Mouse (Mus musculus): ENCODE measurements around the gene Slit3. TPM values are rescaled to one million over a fixed set of nuclear protein-coding genes. Genes with fewer than 3 reads are reported as not detected.

The Slit3 gene
- total RNA-seq, 2 experiments from 2014 or later: 33.0 to 56.8 TPM

GRCm38 (mm10) chr11:35403516-35403915, 282.5 kb downstream of the Slit3 start:
- DNase-seq: no peak

GRCm38 (mm10) chr11:35406045-35406444, 285.0 kb downstream of the Slit3 start:
- no peak for DNase-seq

- no peak for DNase-seq
Observed at GRCm38 (mm10) chr11:35406522-35406921, 285.5 kb downstream of the Slit3 start.

- DNase-seq: peak; percentile 76 to 79
Observed at GRCm38 (mm10) chr11:35407341-35408154, 286.5 kb downstream of the Slit3 start.

GRCm38 (mm10) chr11:35410431-35410830, 289.4 kb downstream of the Slit3 start:
- peak; percentile 22 to 40 for DNase-seq

GRCm38 (mm10) chr11:35415768-35416401, 294.9 kb downstream of the Slit3 start:
- DNase-seq: no peak

- no peak for DNase-seq
Observed at GRCm38 (mm10) chr11:35416402-35417093, 295.5 kb downstream of the Slit3 start.

- DNase-seq: no peak
Observed at GRCm38 (mm10) chr11:35417911-35418552, 297.0 kb downstream of the Slit3 start.

GRCm38 (mm10) chr11:35419013-35419412, 298.0 kb downstream of the Slit3 start:
- no peak for DNase-seq

GRCm38 (mm10) chr11:35421728-35422127, 300.7 kb downstream of the Slit3 start:
- no peak for DNase-seq

- no peak for DNase-seq
Observed at GRCm38 (mm10) chr11:35428036-35428435, 307.0 kb downstream of the Slit3 start.

- DNase-seq: no peak
Observed at GRCm38 (mm10) chr11:35431130-35431529, 310.1 kb downstream of the Slit3 start.

- no peak for DNase-seq
Observed at GRCm38 (mm10) chr11:35437510-35437909, 316.5 kb downstream of the Slit3 start.

GRCm38 (mm10) chr11:35440186-35440585, 319.2 kb downstream of the Slit3 start:
- DNase-seq: no peak

GRCm38 (mm10) chr11:35444489-35445100, 323.6 kb downstream of the Slit3 start:
- no peak for DNase-seq

- DNase-seq: no peak
Observed at GRCm38 (mm10) chr11:35447951-35448350, 326.9 kb downstream of the Slit3 start.

GRCm38 (mm10) chr11:35449199-35449598, 328.2 kb downstream of the Slit3 start:
- DNase-seq: no peak

- peak; percentile 66 to 82 for DNase-seq
Observed at GRCm38 (mm10) chr11:35451636-35452035, 330.6 kb downstream of the Slit3 start.

GRCm38 (mm10) chr11:35452413-35452812, 331.4 kb downstream of the Slit3 start:
- DNase-seq: peak; percentile 9 to 19

- DNase-seq: no peak
Observed at GRCm38 (mm10) chr11:35454191-35454725, 333.2 kb downstream of the Slit3 start.

GRCm38 (mm10) chr11:35454781-35455180, 333.8 kb downstream of the Slit3 start:
- DNase-seq: no peak

GRCm38 (mm10) chr11:35458068-35458467, 337.0 kb downstream of the Slit3 start:
- DNase-seq: no peak
